Mouse (Mus musculus) frontal cortex, postnatal 25 days (tissue): Measurements from ENCODE around the gene Ctsw.

Experiments used
- DNase-seq, 2 experiments: peaks; one replicate each; pipeline ENCODE4 v3.0.0; 2022; ENCODE audit warnings: low spot score in 2 of 2

Gene Ctsw

GRCm38 (mm10) chr19:5431911-5432464, 36.3 kb downstream of the Ctsw start:
- no peak for DNase-seq

- no peak for DNase-seq
These were observed 37.9 kb downstream of the Ctsw start for GRCm38 (mm10) chr19:5430408-5430807.

- DNase-seq, result no peak
These were observed 38.5 kb downstream of the Ctsw start for GRCm38 (mm10) chr19:5429806-5430205.

- DNase-seq, result no peak
These were observed 39.1 kb downstream of the Ctsw start for GRCm38 (mm10) chr19:5429219-5429618.

DNA sequence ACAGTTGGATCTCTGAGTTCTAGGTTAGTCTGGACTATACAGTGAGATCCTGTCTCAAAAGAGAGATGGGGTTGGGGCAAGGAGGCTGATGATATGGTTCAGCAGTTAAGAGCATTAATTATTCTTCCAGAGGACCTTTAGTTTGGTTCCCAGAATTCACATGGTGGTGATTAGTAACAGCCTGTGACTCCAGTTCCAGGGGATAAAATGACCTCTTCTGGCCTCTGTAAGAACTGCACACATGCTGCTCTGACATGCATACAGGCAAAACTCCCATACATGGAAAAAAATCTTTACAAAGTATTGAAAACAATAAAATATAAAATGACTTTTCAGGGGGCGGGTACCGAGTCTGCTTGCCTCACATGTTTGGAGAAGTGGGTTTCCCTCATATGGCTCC, 40.2 kb downstream of the Ctsw start:
- no peak for DNase-seq

DNA sequence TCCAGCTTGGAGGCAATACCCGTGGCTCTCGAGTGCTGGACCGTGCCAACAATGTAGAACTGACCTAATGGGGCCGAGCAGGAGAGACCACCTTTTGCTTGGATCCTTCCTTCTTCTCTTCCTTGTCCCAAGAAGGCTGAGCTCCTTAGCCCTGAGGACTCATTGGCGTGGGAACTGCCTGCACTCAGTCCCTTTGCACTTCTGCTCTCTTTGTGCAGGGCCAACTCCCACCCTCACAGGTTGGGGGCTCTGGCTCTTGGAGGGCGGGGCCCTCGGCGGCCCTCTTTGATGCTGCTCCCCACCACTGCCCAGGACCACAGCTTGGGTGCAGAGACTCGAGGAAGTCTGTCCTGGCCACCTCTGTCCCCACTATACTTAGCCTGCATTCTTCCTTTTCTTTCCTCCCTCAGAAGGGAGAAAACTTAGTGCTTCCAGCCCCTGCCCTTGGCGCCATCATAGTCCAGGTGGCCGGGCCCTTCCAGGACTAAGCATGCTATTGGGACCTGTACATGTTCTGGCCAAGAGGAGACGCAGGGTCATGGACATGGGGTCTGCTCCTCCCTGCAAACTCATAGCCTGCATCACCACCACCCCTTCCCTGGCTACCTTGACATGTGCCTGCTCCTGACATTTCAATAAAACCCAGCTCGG, 41.5 kb downstream of the Ctsw start:
- no peak for DNase-seq

- no peak for DNase-seq
These were observed 42.3 kb downstream of the Ctsw start for GRCm38 (mm10) chr19:5425906-5426565.

DNA sequence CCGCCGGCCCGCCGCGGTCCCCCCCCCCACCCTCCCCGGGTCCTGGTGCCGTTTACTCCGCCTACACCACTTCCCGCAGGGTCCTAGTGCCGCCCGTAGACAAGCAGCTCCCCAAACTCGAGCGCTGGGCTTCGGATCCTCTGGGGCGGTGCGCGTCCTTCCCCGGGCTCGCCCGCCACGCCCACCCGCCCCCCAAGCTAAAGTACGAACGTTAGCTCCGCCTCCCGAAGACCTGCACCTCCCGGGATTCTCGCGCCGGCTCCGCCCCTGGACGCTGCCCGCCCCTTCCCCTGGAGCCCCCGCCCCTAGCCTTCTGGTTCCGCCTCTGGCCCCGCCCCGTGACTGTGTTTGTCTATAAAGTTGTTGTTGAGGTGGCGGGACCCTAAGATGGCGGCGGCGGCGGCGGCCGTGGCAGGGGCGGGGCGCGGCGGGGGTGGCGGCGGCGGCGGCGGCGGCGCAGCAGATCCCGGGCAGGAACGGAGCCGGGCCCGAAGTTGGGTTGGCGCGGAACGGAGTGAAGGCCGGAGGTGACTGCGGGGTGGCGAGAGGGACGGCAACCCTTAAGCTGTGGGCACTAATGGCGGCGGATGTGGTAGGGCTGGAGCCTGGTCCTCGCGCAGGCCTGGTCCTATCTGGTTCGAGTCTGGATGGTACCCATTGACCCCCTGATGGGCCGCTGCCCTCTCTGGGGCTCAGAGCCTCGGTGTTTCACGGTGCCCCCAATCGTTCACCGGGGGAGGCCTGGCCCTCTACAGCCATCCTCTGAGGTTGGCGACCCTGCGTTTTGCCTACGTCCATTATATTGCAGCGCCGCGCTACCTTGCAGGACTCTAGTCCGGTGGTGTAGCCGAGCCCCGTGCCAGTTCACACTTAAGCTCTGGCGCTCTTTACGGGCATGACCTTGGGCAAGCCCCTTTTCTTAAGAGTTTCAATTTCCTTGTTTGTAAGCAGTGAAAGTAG, 43.2 kb downstream of the Ctsw start, which contains the start of the genes Drap1 and AI837181:
TSS of gene Drap1 (minus strand) at position 198 of the 960 bp plus-strand sequence.
TSS of gene AI837181 (plus strand) at position 363 of the 960 bp plus-strand sequence.
- DNase-seq, result peak; percentile 80

DNA sequence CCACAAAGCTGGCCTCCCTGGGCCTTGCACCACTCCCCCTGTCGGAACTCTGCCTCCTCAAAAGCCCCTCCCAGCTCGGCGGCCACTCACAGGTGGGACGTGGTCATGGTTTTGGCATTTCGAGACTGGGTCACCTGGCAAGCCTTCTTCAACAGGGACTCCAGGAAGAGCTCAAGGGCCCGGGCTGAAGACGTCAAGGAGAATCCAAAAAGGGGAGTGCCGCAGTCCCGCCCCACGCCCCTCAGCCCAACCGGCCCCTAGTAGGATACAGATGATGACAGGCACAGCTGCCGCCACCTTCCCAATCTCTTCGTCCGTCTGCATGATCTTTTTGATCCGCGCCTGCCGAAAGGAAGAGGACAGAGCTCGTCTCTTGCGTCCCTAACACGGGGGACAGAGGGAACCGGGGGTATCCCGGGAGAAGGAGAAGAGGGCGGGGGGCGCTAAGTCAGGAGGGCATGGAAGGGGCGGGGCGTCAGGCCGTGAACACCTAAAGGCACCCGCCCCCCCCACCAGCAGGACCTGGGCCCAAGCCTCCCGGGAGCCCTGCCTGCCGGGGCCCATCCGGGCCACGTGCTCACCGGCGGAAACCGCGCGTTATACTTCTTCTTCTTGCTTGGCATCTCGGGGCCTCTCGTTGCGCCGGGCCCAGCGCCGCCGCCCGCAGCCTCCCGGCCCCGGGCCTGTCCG, 44.1 kb downstream of the Ctsw start:
- peak in 1 of 2 experiments; percentile 45 for DNase-seq

GRCm38 (mm10) chr19:5423561-5423960, 44.7 kb downstream of the Ctsw start:
- no peak for DNase-seq

GRCm38 (mm10) chr19:5422895-5423443, 45.3 kb downstream of the Ctsw start:
- DNase-seq, result no peak

- no peak for DNase-seq
These were observed 46.0 kb downstream of the Ctsw start for GRCm38 (mm10) chr19:5422267-5422666.

- DNase-seq, result no peak
These were observed 46.5 kb downstream of the Ctsw start for GRCm38 (mm10) chr19:5421784-5422183.

DNA sequence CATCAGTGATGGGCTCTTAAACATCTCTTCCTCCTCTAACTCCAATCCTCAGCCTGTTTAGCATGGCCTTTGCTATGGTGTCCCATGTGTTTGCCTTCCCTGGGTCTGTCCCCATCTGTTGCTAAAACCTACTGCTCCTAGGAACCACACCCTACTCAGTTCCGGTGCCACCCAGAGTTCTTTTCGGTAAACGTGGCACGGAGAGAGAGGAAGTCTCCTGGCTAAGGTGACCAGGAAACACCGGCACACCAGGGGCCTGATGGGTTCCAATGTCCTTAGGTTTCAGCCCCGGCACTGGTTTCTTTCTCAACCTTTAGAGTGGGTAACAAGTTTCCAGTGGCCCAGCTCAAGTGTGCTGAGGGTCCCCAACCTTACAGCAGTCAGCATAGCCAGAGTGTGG, 47.7 kb downstream of the Ctsw start:
- no peak for DNase-seq

DNA sequence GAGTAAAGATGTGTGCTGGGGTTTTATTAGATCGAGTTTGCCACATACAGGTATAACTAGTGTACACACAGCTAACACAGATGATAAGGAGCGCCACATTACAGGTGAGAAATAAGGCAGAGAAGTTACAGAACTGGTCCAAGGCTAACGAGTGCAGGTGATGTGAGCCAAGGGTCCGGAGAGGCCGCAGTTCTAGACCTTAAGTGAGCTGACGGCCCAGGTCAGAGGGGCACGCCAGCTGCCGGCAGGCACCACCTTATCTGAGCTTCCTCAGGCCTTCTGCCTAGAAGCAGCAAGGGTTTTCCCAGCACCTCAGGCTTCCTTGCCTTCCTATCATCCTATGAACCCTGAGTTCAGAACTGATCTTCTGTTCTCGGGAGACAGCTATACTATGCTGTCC, 48.7 kb downstream of the Ctsw start:
- no peak for DNase-seq

DNA sequence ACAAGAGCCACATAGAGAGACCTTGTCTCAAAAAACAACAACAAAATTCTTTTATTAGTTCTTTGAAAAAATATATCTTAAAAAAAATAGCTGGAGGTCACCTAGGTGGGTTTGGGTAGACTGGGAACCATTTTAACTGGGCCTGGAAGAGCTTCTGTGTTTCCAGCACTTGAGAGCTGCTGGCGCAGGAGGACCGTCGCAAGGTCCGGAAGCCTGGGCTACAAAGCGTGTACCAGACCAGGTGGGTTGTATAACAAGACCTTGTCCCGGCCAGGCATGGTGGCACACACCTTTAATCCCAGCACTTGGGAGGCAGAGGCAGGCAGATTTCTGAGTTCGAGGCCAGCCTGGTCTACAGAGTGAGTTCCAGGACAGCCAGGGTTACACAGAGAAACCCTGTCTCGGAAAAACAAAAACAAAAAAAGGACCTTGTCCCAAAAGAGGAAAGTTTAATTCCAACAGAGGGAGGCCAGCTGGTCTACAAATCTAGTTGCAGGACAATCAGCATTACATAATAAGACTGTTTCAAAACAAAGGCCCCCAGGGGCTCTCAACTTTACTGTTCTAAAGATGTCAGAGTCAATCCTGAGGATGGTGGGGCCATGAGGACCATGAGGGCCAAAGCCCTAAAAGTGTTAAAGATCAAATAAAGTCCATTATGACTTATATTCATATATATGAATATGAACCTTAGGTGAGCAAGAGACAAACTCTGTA, 49.4 kb downstream of the Ctsw start:
- DNase-seq, result no peak
